Mouse (Mus musculus) retina, postnatal 7 days (tissue): Measurements from ENCODE around the gene Phf6.
A peak's percentile ranks its signal among the peaks of the same experiment; 100 is the strongest.
"Not testable (repeated sequence)": the region's sequence is repeated elsewhere in the genome, so short reads cannot be mapped to it uniquely, and the experiment has no call there.

Experiments
- DNase-seq: peaks from one replicate; pipeline ENCODE4 v3.0.0-alpha.2; 2012; ENCODE audit warnings: low read depth, low spot score

Phf6 gene

DNA sequence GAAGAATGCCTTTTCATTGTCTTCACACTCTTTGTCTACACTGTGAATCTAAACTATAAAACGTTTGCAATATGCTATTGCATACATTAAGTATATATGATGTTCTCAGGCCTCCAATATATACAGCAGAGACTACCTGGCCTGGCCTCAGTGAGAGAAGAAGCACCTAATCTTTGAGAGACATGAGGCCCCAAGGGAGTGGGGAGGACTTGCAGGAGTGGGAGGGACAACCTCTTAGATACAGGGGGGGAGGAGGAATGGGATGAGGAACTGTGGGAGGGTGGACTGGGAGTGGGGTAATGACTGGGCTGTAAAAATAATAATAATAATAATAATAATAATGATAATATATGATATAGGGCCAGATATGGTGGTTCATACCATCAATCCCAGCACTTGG lies 66.5 kb downstream of the Phf6 start:
- DNase-seq = no peak

DNA sequence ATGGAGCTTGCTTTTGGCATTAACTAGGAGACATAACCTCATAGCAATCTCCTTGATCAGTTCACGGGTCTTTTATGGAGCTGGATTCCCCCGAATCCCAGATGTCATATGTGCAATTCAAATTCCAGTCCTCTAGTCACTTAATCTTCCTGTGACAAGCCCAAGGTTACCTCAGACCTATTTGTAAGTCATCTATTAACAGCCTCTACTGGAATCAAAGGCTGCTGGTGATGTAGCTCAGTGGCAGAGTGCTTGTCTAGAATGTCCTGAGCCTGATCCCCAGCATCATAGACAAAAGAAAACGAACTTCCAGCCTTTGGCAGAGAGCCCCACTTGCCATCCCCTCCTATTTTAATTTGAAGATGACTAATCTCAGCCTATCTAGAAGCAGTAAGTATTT lies 69.3 kb downstream of the Phf6 start:
- no peak for DNase-seq

DNA sequence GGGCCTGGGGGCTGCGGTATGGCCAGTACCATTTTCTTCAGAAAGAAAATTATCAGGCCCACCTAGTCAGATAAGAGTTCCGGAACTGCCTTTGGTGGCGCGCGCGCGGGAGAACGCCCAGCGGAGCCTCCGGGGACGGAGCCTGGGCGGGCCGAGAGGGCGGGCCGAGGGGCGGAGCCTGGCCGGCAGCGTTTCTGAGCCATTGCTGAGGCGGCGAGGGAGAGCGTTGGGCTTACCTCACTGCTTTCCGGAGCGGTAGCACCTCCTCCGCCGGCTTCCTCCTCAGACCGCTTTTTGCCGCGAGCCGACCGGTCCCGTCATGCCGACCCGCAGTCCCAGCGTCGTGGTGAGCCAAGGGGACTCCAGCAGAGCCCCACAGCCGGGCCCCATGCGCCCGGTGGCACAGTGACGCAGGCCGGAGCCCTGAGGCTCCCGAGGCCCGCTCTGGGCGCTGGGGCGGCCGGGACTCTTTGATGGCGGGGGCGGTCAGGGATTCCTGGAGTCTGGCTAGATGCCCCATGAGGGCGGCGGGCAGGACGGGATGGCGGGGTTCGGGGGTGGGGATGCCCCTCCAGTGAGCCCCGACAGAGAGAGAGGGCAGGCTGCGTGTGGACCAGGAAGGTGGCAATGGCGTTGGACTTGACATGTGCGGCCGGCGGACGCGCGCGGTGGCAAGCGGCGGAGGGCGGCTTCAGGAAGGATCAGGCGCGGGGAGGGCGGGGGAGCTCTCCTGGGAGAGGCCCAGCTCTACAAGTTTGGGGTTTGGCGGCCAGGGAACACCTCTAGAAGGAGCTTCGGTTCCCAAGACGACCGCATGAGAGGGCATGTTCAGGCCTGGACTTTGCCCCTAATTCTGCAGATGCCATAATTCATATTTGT lies 76.1 kb downstream of the Phf6 start, which contains the start of gene Hprt:
Gene Hprt, plus strand, starts transcription at position 233 of the 879 bp plus-strand sequence.
- DNase-seq = peak; percentile 59

DNA sequence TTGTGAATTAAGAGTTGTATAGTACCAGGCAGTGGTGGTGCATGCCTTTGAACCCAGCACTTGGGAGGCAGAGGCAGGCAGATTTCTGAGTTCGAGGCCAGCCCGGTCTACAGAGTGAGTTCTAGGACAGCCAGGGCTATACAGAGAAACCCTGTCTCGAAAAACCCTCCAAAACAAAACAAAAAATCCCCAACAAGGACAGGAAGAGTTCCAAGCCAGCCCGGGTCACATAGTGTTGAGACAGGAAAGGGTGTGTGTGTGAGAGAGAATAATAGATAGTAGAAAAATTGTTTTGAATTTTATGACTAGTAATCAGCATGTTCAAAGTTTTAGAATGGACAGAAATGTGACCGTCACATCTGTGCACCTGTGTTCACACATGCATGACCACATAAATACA lies 82.7 kb downstream of the Phf6 start:
- DNase-seq = not testable (repeated sequence)

DNA sequence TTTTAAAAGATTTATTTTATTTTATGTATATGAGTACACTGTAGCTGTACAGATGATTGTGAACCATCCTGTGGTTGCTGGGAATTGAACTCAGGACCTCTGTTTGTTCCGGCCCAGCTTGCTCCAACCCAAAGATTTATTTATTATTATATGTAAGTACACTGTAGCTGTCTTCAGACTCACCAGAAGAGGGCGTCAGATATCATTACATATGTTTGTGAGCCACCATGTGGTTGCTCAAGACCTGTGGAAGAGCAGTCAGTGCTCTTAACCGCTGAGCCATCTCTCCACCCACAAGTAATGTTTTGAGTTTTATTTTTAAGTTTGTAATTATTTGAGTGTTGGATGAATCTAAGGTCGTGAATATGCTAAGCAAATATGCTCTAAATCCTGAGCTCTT lies 92.8 kb downstream of the Phf6 start:
- DNase-seq = not testable (repeated sequence)

DNA sequence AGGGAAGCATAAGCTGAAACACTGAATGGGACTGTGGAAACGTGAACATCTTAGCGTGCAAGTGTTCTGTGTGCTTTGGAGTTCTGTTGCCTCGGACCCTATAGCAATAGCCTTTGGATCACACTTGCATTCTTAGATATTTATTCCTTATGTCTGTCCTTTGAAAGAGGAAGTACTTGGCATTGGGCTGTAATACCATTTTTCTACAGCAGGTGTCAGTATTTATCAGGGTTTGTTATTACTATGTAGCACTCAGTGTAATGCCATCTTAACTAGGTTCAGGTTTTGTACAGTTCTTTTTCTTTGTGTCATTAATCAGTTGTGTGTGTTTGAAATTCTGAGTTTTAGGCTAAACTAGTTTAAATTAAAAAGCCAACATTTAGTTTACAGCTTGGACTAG lies 94.0 kb downstream of the Phf6 start:
- DNase-seq = peak; percentile 40
